Mouse (Mus musculus) activated CD4-positive, CD25-positive, alpha-beta regulatory T cell (primary cell): ENCODE data around the gene Cpox. TPM values are rescaled to one million over a fixed set of nuclear protein-coding genes. Genes with fewer than 3 reads are reported as not detected.

ENCODE experiments used
- polyA plus RNA-seq, 2 experiments: library from polyadenylated mRNA; unstranded; fragments of 100-300 nt; shearing (Covaris generic); gene quantifications; one replicate each; pipeline ENCODE4 v1.2.1; 2017

Gene Cpox
- polyA plus RNA-seq, result 10 to 100 TPM; 29.6 to 87.6 TPM

DNA sequence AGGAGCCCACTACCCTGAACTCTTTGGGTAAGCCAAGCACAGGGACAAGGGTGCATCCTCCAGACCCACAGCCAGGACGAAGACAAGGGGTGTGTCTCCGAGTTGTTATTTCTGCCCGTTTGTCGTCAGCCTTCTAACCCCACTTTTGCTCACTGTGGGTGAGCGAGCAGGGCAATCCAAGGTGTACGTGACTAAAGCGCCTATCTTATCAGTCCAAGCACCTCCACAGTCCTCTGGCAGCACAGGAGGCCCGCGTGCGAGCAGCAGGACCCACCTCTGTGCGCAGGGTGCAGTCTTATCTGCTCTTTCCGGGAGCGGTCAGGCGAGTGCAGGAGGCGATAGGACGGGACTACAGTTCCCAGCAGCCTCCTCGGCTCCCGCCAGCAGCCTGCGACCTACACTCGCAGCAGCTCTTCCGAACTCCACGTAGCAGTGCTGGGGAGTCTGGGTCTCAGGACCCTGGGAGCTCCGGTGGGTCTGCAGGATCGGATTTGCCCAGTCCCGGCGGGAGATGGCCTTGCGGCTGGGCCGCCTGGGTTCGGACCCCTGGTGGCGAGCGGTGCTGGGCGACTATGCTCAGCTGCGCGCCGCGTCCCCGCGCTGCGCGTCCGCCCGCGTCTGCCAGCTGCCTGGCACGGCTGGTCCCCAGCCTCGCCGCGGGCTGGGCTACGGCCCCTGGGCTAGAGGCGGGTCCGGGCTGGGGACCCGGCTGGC lies at the start of gene Cpox:
Gene Cpox (plus strand): TSS at position 376 of the 714 bp plus-strand sequence.

GRCm38 (mm10) chr16:58638689-58639175 lies 31.4 kb upstream of the Cpox start, which contains the start of gene E330017A01Rik:
E330017A01Rik (minus strand) TSS chr16:58638739.

GRCm38 (mm10) chr16:58718666-58719120 lies 48.6 kb downstream of the Cpox start, which contains the start of gene Gpr15:
Gpr15 (minus strand) TSS chr16:58719070.

GRCm38 (mm10) chr16:58727477-58728131 lies 57.5 kb downstream of the Cpox start, which contains the start of gene Cldnd1:
Cldnd1 (plus strand) TSS chr16:58727910.

GRCm38 (mm10) chr16:58763076-58763475 lies 93.0 kb downstream of the Cpox start, which contains the start of gene Olfr172:
Olfr172 (minus strand) TSS chr16:58763176.

Other genes starting within 250 kb of the Cpox start
- gene St3gal6, start 146.0 kb upstream of the Cpox start, polyA plus RNA-seq, result 10 to 100 TPM in 1 of 2 experiments, 1 to 10 TPM in 1; 6.2 to 16.9 TPM
- gene Gm813, start 53.3 kb upstream of the Cpox start, polyA plus RNA-seq, result not detected
- gene E330017A01Rik, start 31.6 kb upstream of the Cpox start, polyA plus RNA-seq, result under 1 TPM; 0.19 to 0.26 TPM
- gene Gpr15, start 48.8 kb downstream of the Cpox start, polyA plus RNA-seq, result 10 to 100 TPM in 1 of 2 experiments, 1 to 10 TPM in 1; 4.4 to 47.8 TPM
- 100 to 1,000 TPM in 1 of 2 experiments, 10 to 100 TPM in 1; 81.2 to 182 TPM for gene Cldnd1, start 57.6 kb downstream of the Cpox start, polyA plus RNA-seq
- not detected for gene Olfr172, start 92.9 kb downstream of the Cpox start, polyA plus RNA-seq
- 1 to 10 TPM in 1 of 2 experiments, under 1 TPM in 1; 0.59 to 1.2 TPM for gene Olfr173, start 130.0 kb downstream of the Cpox start, polyA plus RNA-seq
- not detected for gene Olfr175-ps1, start 156.5 kb downstream of the Cpox start, polyA plus RNA-seq
- gene Olfr177, start 204.5 kb downstream of the Cpox start, polyA plus RNA-seq, result not detected
- not detected for gene Olfr178, start 221.8 kb downstream of the Cpox start, polyA plus RNA-seq